Mouse (Mus musculus) R1 (cell line): ENCODE measurements at regions not wholly inside any gene's neighbourhood (a gene's known extent, or its start where the extent isn't known, plus 50 kb on each side); places are given as distances from the start of the nearest gene placed in this dataset.

Experiments used
- DNase-seq: peaks from one replicate; pipeline ENCODE4 v3.0.0-alpha.2; 2018; ENCODE audit warnings: low read depth, low spot score

GRCm38 (mm10) chr13:106562161-106562560, 374.6 kb downstream of the Ipo11 start:
- DNase-seq, result no peak

GRCm38 (mm10) chr13:106525406-106526206, 411.2 kb downstream of the Ipo11 start:
- no peak for DNase-seq

GRCm38 (mm10) chr13:106514510-106515169, 422.1 kb downstream of the Ipo11 start:
- DNase-seq, result no peak

- no peak for DNase-seq
These were observed 423.1 kb downstream of the Ipo11 start for GRCm38 (mm10) chr13:106513669-106514068.

- DNase-seq, result no peak
These were observed 426.3 kb downstream of the Ipo11 start for GRCm38 (mm10) chr13:106510435-106510834.

GRCm38 (mm10) chr13:106501273-106501672, 435.5 kb downstream of the Ipo11 start:
- DNase-seq, result no peak

- no peak for DNase-seq
These were observed 465.5 kb downstream of the Ipo11 start for GRCm38 (mm10) chr13:106471264-106471663.

GRCm38 (mm10) chr13:106454366-106454927, 482.3 kb downstream of the Ipo11 start:
- peak; percentile 7 for DNase-seq

- no peak for DNase-seq
These were observed 504.6 kb downstream of the Ipo11 start for GRCm38 (mm10) chr13:106432165-106432564.

GRCm38 (mm10) chr13:106406608-106407038, 530.1 kb downstream of the Ipo11 start:
- DNase-seq, result no peak

- DNase-seq, result no peak
These were observed 544.1 kb downstream of the Ipo11 start for GRCm38 (mm10) chr13:106392642-106393041.

GRCm38 (mm10) chr13:106388634-106389033, 548.1 kb downstream of the Ipo11 start:
- DNase-seq, result no peak

GRCm38 (mm10) chr13:106367589-106367988, 569.2 kb downstream of the Ipo11 start:
- DNase-seq, result no peak

- DNase-seq, result no peak
These were observed 583.9 kb downstream of the Ipo11 start for GRCm38 (mm10) chr13:106352614-106353409.

- no peak for DNase-seq
These were observed 604.7 kb downstream of the Ipo11 start for GRCm38 (mm10) chr13:106332025-106332424.

- DNase-seq, result no peak
These were observed 617.8 kb downstream of the Ipo11 start for GRCm38 (mm10) chr13:106318980-106319379.

GRCm38 (mm10) chr13:106318476-106318875, 618.3 kb downstream of the Ipo11 start:
- DNase-seq, result no peak

GRCm38 (mm10) chr13:106317300-106317699, 619.5 kb downstream of the Ipo11 start:
- DNase-seq, result no peak

- DNase-seq, result peak; percentile 6
These were observed 655.6 kb downstream of the Ipo11 start for GRCm38 (mm10) chr13:106281181-106281580.

- no peak for DNase-seq
These were observed 676.9 kb downstream of the Ipo11 start for GRCm38 (mm10) chr13:106259874-106260273.
